Mouse (Mus musculus) CH12.LX (cell line): ENCODE measurements around the gene Shmt1.

Experiments used
- EP300 ChIP-seq: IDR thresholded peaks from 2 replicates; pipeline ENCODE4 v1.6.1; 2011; ENCODE audit warnings: low read length, improper control_type of control experiment
- MAZ ChIP-seq: IDR thresholded peaks from 2 replicates; pipeline ENCODE4 v1.6.1; 2012; ENCODE audit warnings: low read depth, mild to moderate bottlenecking, inconsistent platforms, low read length, improper control_type of control experiment, moderate library complexity
- MEF2A ChIP-seq: IDR thresholded peaks from 2 replicates; pipeline ENCODE4 v1.6.1; 2014; ENCODE audit warnings: low read depth, mild to moderate bottlenecking, inconsistent platforms, low read length, improper control_type of control experiment, borderline replicate concordance
- POLR2A ChIP-seq: IDR thresholded peaks from 2 replicates; pipeline ENCODE4 v1.6.1; 2011; ENCODE audit warnings: low read depth, mild to moderate bottlenecking, improper control_type of control experiment, low read length

DNA sequence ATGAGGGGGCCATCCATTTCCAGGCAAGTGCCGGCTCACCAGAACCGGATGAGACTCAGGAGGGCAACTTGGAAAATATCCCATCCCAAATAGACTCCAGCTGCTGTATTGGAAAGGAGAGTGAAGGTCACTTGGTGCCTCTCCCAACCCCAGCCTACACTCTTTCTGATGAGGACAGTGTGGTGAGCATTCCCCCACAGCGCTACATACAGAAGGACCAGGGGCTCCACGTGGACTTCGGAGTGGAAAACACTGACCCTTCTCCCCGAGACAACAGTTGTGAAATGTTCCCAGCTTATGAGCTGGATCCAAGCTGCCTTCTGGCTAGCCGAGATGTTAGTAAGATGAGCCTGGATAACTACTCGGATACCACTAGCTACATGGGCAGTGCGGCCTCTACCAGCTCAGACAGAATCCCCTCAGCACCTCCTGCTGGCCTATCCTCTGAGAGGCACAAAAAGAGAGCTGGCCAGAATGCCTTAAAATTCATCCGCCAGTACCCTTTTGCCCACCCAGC, 31.8 kb downstream of the Shmt1 start:
- TF ChIP-seq MEF2A: no peak
- no peak for TF ChIP-seq MAZ
- TF ChIP-seq POLR2A: no peak
- TF ChIP-seq EP300: no peak
